ENCODE assay signal across 12 mouse cellular contexts in the genomic region with DNA sequence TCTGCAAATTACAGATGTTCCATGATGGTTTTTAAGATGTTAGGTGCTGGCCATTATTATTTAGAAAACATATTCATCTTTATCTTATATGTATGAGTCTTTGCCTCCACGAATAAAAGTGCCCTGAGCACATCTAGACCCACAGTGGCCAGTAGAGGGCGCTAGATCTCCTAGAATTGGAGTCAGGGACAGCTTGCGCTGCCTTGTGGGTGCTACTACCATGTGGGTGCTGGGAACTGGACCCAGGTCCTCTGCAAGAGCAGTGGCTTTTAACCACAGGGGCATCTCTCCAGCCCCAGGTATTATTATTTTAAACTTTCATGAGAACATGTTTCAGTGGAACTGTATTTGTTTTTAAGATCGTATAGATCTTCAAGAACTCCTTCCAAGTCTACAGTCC.
DNase-seq lines count a peak whose midpoint lies in the region; TF ChIP-seq lines count a peak whose summit lies in the region.
"Had no signal": no experiment of that assay in that cellular context is flagged by ENCODE, and none has a peak within 500 bp of the region (broad histone marks: within the 10 kb centered on the region; RNA-seq: fewer than 3 reads in every experiment).

No protein-coding gene starts in this region.

- no peaks in the 10 kb centered on the region for H3K36me3 ChIP-seq in liver, adult 2 months (ENCODE audit: control insufficient read depth, insufficient read depth, low read length)
- H3K36me3 ChIP-seq: midbrain, embryonic 10.5 days had no signal

- H3K27me3 ChIP-seq in liver, adult 2 months (ENCODE audit: control insufficient read depth, insufficient read depth, low read length) = no peaks in the 10 kb centered on the region

- 86% methylated on average over 4 of the region's 4 CpGs for WGBS in liver, adult 2 months

- peak; percentile 38; the same call in 1 of the 2 replicates for TF ChIP-seq CTCF in gastrocnemius, adult 2 months (IDR thresholded peaks at IDR 0.05)
- peak; percentile 34; the same call in 1 of the 2 replicates for TF ChIP-seq CTCF in liver, adult 2 months (IDR thresholded peaks at IDR 0.05; ENCODE audit: low read depth, low read length)

- intact Hi-C loops in gastrocnemius, adult 2 months (cut with DNase I) = no loop called here
- intact Hi-C loops in gastrocnemius, postnatal 36 days (cut with DNase I) = no loop called here

- no peak overlapping the region for H3K27ac ChIP-seq in gastrocnemius, adult 2 months
- H3K27ac ChIP-seq in liver, adult 2 months (replicated peaks; ENCODE audit: insufficient read depth, low read depth, low read length) = no peak overlapping the region
- H3K27ac ChIP-seq: midbrain, embryonic 10.5 days had no signal

- DNase-seq in gastrocnemius, adult 2 months = no peak
- DNase-seq in gastrocnemius, postnatal 36 days = no peak
- DNase-seq in liver, adult 2 months (ENCODE audit: extremely low read depth, low read depth, low spot score) = no peak
- DNase-seq in liver (no peak), A20 (ENCODE audit: low read depth, low spot score) (peak; percentile 33), ZHBTc4 (ENCODE audit: low read depth, low spot score) (peak; percentile 49)
- no peak for DNase-seq in spleen, adult 18-20 months
- no peak for DNase-seq in neural tube, embryonic 10.5 days (ENCODE audit: extremely low spot score, low spot score)
- DNase-seq: cerebellum, adult 8-10 months; heart, postnatal 10 days had no signal

- no peaks in the 10 kb centered on the region for H3K4me1 ChIP-seq in liver, adult 2 months (ENCODE audit: control insufficient read depth, insufficient read depth, low read length)
- H3K4me1 ChIP-seq: midbrain, embryonic 10.5 days had no signal

- H3K9ac ChIP-seq in liver, adult 2 months (ENCODE audit: low read depth, low read length) = no peak overlapping the region

- no peak for TF ChIP-seq POLR2A in liver, adult 2 months (IDR thresholded peaks at IDR 0.05; ENCODE audit: extremely low read depth, insufficient read depth, low read length)

- no peak overlapping the region for H3K4me3 ChIP-seq in gastrocnemius, adult 2 months
- H3K4me3 ChIP-seq in liver, adult 2 months (ENCODE audit: insufficient read depth, low read depth, low read length) = no peak overlapping the region
- H3K4me3 ChIP-seq: erythroblast, embryonic 14.5 days; midbrain, embryonic 10.5 days had no signal

- H3K79me2 ChIP-seq in liver, adult 2 months (ENCODE audit: control insufficient read depth, insufficient read depth, low read length) = no peaks in the 10 kb centered on the region

Comparison
In these comparisons a context has a peak if more than half of its experiments do, and no peak if none do; other contexts are left out.
1. DNase-seq: peak in A20 (single experiment) and ZHBTc4 (single experiment); none in gastrocnemius, adult 2 months (single experiment), gastrocnemius, postnatal 36 days (0 of 2), liver, adult 2 months (single experiment), liver (single experiment), spleen, adult 18-20 months (0 of 2) and neural tube, embryonic 10.5 days (single experiment).